Mouse (Mus musculus): Measurements from ENCODE around the gene Mypn. TPM values are rescaled to one million over a fixed set of nuclear protein-coding genes. Genes with fewer than 3 reads are reported as not detected.

Gene Mypn
- polyA plus RNA-seq (2017; shearing (Covaris generic)) = 0.20 TPM

GRCm38 (mm10) chr10:63203728-63204127 is at the start of gene Mypn:
TSS of gene Mypn (minus strand) at chr10:63203952.

GRCm38 (mm10) chr10:63243493-63244054 is 39.8 kb upstream of the Mypn start, which contains the start of gene Herc4:
TSS of gene Herc4 (plus strand) at chr10:63243810.

DNA sequence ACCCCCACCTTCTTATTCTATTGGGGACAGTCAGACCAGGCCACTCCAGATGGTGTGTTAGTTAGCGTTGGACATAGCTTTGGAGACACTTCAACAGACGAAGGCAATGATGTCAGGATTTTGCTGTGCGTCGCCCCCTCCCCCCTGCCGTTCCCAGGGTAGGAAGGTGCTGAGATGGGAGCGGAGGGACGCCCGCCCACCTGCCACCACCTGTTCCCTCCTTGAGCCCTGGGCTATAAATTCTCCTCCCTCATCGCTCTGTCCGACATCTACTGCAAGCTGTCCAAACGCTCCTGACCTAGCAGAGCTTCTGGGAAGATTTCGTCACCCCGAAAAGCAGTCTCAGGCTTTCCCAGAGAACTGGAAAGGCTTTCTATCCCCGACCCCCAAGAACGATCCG is 104.2 kb downstream of the Mypn start, which contains the start of gene Atoh7:
Gene Atoh7 (plus strand): TSS at position 131 of the 400 bp plus-strand sequence.

Other genes with a start within 250 kb of the Mypn start
- 38.8 TPM for gene Rufy2, start 223.7 kb downstream of the Mypn start, polyA plus RNA-seq (2017; shearing (Covaris generic))
- gene Hnrnph3, start 179.7 kb downstream of the Mypn start, polyA plus RNA-seq (2017; shearing (Covaris generic)) = 98.7 TPM
- 0.59 TPM for gene Pbld2, start 179.6 kb downstream of the Mypn start, polyA plus RNA-seq (2017; shearing (Covaris generic))
- not detected for gene Pbld1, start 143.8 kb downstream of the Mypn start, polyA plus RNA-seq (2017; shearing (Covaris generic))
- gene Atoh7, start 104.3 kb downstream of the Mypn start, polyA plus RNA-seq (2017; shearing (Covaris generic)) = not detected
- 87.6 TPM for gene Herc4, start 39.9 kb upstream of the Mypn start, polyA plus RNA-seq (2017; shearing (Covaris generic))
- 31.6 TPM for gene Sirt1, start 177.8 kb upstream of the Mypn start, polyA plus RNA-seq (2017; shearing (Covaris generic))
- gene Dnajc12, start 178.5 kb upstream of the Mypn start, polyA plus RNA-seq (2017; shearing (Covaris generic)) = 11.1 TPM
- not detected for gene Gm7075, start 217.8 kb upstream of the Mypn start, polyA plus RNA-seq (2017; shearing (Covaris generic))
- 0.21 TPM for gene Ctnna3, start 226.1 kb upstream of the Mypn start, polyA plus RNA-seq (2017; shearing (Covaris generic))